Mouse (Mus musculus) hindlimb bud, embryonic 11.5 days (tissue): Measurements from ENCODE around the gene Defb28.

ENCODE experiments used
- DNase-seq: peaks from one replicate; pipeline ENCODE4 v3.0.0-alpha.2; 2012; ENCODE audit warnings: low read depth, low spot score; ENCODE audit errors: extremely low spot score

The Defb28 gene

GRCm38 (mm10) chr2:152517981-152518380 lies at the start of gene Defb28:
Defb28 (plus strand) TSS chr2:152518255.
- no peak for DNase-seq

GRCm38 (mm10) chr2:152470973-152471372 lies 47.1 kb upstream of the Defb28 start:
- DNase-seq, result peak; percentile 18

GRCm38 (mm10) chr2:152472434-152472833 lies 45.6 kb upstream of the Defb28 start:
- DNase-seq, result no peak

GRCm38 (mm10) chr2:152476763-152477162 lies 41.3 kb upstream of the Defb28 start, which contains the start of gene Defb20:
Defb20 (plus strand) TSS chr2:152477063.
- no peak for DNase-seq

- no peak for DNase-seq
These were observed 37.2 kb upstream of the Defb28 start for GRCm38 (mm10) chr2:152480881-152481280.

- DNase-seq, result no peak
These were observed 36.3 kb upstream of the Defb28 start for GRCm38 (mm10) chr2:152481726-152482125.

GRCm38 (mm10) chr2:152487024-152487423 lies 31.0 kb upstream of the Defb28 start:
- no peak for DNase-seq

GRCm38 (mm10) chr2:152490038-152490437 lies 28.0 kb upstream of the Defb28 start, which contains the start of gene Defb22:
Defb22 (minus strand) TSS chr2:152490138.
- no peak for DNase-seq

- DNase-seq, result no peak
These were observed 24.9 kb upstream of the Defb28 start for GRCm38 (mm10) chr2:152493151-152493550.

- no peak for DNase-seq
These were observed 20.0 kb upstream of the Defb28 start for GRCm38 (mm10) chr2:152498020-152498419.

GRCm38 (mm10) chr2:152500204-152500862 lies 17.7 kb upstream of the Defb28 start:
- DNase-seq, result no peak

- DNase-seq, result no peak
These were observed 17.2 kb upstream of the Defb28 start for GRCm38 (mm10) chr2:152500863-152501229.

- DNase-seq, result no peak
These were observed 14.1 kb upstream of the Defb28 start for GRCm38 (mm10) chr2:152503950-152504349.

GRCm38 (mm10) chr2:152511592-152511991 lies 6.5 kb upstream of the Defb28 start, which contains the start of gene Defb26:
Defb26 (minus strand) TSS chr2:152511692.
- no peak for DNase-seq

GRCm38 (mm10) chr2:152516084-152516483 lies 2.0 kb upstream of the Defb28 start:
- no peak for DNase-seq

GRCm38 (mm10) chr2:152539944-152540710 lies 22.1 kb downstream of the Defb28 start, which contains the start of gene Defb29:
Defb29 (minus strand) TSS chr2:152540098.
- DNase-seq, result no peak

GRCm38 (mm10) chr2:152541979-152542378 lies 23.9 kb downstream of the Defb28 start:
- DNase-seq, result no peak

- DNase-seq, result no peak
These were observed 24.8 kb downstream of the Defb28 start for GRCm38 (mm10) chr2:152542897-152543296.

- DNase-seq, result no peak
These were observed 25.4 kb downstream of the Defb28 start for GRCm38 (mm10) chr2:152543478-152543877.

- DNase-seq, result no peak
These were observed 26.6 kb downstream of the Defb28 start for GRCm38 (mm10) chr2:152544691-152545090.

GRCm38 (mm10) chr2:152548124-152548523 lies 30.1 kb downstream of the Defb28 start:
- DNase-seq, result no peak

- DNase-seq, result peak; percentile 20
These were observed 35.8 kb downstream of the Defb28 start for GRCm38 (mm10) chr2:152553774-152554423.
